Mouse (Mus musculus) bone marrow macrophage, adult 2 months (primary cell): ENCODE results near the gene Stkld1.

Source experiments
- CTCF ChIP-seq: IDR thresholded peaks from 2 replicates; pipeline ENCODE4 v1.5.1; 2012; ENCODE audit warnings: low read depth, mild to moderate bottlenecking, low read length, moderate library complexity
- POLR2A ChIP-seq: IDR thresholded peaks from 2 replicates; pipeline ENCODE4 v1.6.1; 2012; ENCODE audit warnings: mild to moderate bottlenecking, low read depth, low read length, borderline replicate concordance

GRCm38 (mm10) chr2:26997498-26997897, 63.7 kb downstream of the Stkld1 start:
- no peak for TF ChIP-seq CTCF
- no peak for TF ChIP-seq POLR2A
